Mouse (Mus musculus): ENCODE measurements at regions not wholly inside any gene's neighbourhood (a gene's known extent, or its start where the extent isn't known, plus 50 kb on each side); places are given as distances from the start of the nearest gene placed in this dataset.
"Not testable (repeated sequence)": the region's sequence is repeated elsewhere in the genome, so short reads cannot be mapped to it uniquely, and the experiment has no call there.

DNA sequence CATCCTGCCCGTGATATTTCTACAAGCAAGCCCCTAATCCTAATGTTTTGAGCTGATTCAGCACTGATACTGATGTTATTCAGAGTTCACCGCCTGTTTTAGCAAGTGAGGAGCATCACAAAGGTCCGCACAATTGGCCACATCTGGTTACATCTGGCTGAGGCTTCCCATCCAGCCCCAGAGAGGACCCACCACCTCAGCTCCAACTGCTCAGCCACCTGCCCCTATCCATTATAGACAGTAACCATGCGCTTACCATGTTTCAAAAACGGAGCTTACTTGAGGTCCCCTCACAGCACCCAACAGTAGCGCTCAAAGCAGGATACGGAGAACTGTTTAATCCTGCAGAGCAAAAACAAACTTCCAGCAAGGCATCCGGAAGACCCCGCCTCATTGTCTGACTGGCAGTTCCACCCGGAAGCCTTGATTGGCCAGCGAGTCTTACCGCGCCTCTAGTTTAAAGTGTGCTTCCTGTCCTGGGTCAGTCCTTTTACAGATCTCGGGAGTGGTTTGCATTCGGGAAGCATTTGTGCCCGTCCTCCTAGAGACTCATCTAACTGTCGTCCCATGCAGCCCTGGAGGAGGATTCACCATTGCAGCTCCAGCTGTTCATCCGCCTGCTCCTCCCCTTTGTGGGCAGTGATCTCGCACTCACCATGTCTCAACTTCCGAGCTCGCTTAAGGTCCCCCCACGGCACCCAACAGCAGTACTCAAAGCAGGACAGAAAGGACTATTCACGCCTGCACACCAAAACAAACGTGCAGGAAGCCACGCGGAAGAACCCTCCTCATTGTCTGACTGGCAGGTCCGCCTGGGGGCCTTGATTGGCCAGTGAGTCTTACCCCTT, 69.9 kb upstream of the Zfp825 start:
- H3ac ChIP-seq (ENCODE audit: control insufficient read depth, insufficient read length); H3K36me3 ChIP-seq (ENCODE audit: control insufficient read depth, insufficient read depth); H3K79me2 ChIP-seq (ENCODE audit: control insufficient read depth, insufficient read depth); H3K27me3 ChIP-seq (ENCODE audit: control insufficient read depth, insufficient read depth, insufficient read length): not testable (repeated sequence)
- TF ChIP-seq E2F4 (IDR thresholded peaks at IDR 0.05; ENCODE audit: insufficient read depth) = peak; percentile 88
- peak in 2 of 3 experiments; percentile 21 to 24 for TF ChIP-seq MYOD1 (IDR thresholded peaks at IDR 0.05; ENCODE audit: control insufficient read depth in 1 of 3, insufficient read length in 2 of 3, low read depth in 2 of 3)
- peak; percentile 35 for TF ChIP-seq POLR2A (IDR thresholded peaks at IDR 0.05; ENCODE audit: insufficient read length, low read depth)
- peak; percentile 38 for TF ChIP-seq POLR2AphosphoS2 (IDR thresholded peaks at IDR 0.05; ENCODE audit: insufficient read length, low read depth)
- H3K4me3 ChIP-seq = peak overlapping the region; percentile 55
- peak overlapping the region; percentile 65 for H3K4me2 ChIP-seq (ENCODE audit: low read depth)

DNA sequence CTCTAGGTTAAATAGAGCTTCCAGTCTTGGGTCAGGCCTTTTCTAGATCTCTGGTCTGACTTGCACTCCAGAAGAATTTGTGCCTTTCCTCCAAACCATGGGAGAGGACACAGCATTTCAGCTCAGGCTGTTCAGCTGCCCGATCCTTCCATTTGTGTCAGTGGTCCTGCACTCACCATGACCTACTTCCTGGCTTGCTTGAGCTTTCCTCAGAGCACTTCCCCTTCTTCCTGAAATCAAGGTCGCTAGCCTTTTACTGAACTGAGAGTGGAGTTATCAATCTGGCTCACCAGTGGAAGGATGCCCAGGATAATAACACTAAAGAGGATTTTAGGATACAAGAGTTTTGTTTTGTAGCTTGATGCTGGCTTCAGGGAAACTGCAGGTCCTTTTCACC, 70.5 kb upstream of the Zfp825 start:
- peak overlapping the region; percentile 55 for H3K4me3 ChIP-seq
- H3K4me2 ChIP-seq (ENCODE audit: low read depth) = peak overlapping the region; percentile 65
- H3ac ChIP-seq (ENCODE audit: control insufficient read depth, insufficient read length); H3K36me3 ChIP-seq (ENCODE audit: control insufficient read depth, insufficient read depth); H3K27me3 ChIP-seq (ENCODE audit: control insufficient read depth, insufficient read depth, insufficient read length); H3K79me2 ChIP-seq (ENCODE audit: control insufficient read depth, insufficient read depth): not testable (repeated sequence)

GRCm38 (mm10) chr13:74569967-74570366, 69.4 kb upstream of the Erap1 start:
- H3K4me2 ChIP-seq (ENCODE audit: low read depth); H3ac ChIP-seq (ENCODE audit: control insufficient read depth, insufficient read length); H3K4me3 ChIP-seq: not testable (repeated sequence)

More at GRCm38 (mm10) chr13:74569967-74570366, 69.4 kb upstream of the Erap1 start:
- H3K79me2 ChIP-seq (ENCODE audit: control insufficient read depth, insufficient read depth); H3K36me3 ChIP-seq (ENCODE audit: control insufficient read depth, insufficient read depth); H3K27me3 ChIP-seq (ENCODE audit: control insufficient read depth, insufficient read depth, insufficient read length): not testable (repeated sequence)

Data from myocyte (in vitro differentiated cells).